Mouse (Mus musculus) right cerebral cortex, postnatal 36 days (tissue): ENCODE measurements at regions not wholly inside any gene's neighbourhood (a gene's known extent, or its start where the extent isn't known, plus 50 kb on each side); places are given as distances from the start of the nearest gene placed in this dataset.

Experiments
- DNase-seq, 2 experiments: peaks; one replicate each; pipeline ENCODE4 v3.0.0; 2022; ENCODE audit warnings: low spot score in 2 of 2, mixed read lengths in 1 of 2

DNA sequence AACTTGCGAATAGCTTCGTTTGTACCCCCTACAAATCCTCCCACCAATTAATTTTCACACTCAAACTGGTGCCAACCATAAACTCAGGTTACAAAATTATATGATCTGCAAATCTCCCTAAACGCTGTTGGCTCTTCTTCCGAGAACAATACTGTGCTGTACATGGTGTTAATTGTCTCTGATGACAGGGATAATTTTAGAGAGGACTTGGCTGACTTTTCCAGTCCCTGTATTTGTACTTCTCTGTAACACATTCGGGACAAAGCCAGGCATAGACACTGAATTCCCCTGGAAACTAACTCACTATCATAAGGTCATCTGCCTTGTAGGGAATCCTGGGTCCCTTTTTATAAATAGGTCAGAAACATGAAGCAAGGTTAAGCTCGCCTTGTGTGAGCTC, 442.4 kb downstream of the Ppargc1a start:
- DNase-seq, result no peak

DNA sequence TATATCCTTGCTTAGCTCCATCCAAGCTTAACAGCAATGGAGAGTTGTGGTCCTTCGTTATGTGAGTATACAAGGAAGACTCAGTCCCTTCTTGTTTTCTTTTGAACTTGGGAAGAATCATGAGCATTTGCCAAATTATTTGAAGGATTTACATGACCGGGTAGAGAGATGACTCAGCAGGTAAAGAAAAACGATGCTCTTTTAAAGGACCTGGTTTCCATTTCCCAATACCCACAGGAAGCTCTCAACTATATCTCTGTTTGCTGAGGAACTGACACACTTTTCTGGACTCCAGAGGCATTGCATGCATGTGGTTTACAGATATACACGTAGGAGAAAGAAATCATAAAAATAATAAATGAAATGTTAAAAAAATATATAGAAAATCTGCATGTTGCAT, 457.5 kb downstream of the Ppargc1a start:
- DNase-seq, result no peak

DNA sequence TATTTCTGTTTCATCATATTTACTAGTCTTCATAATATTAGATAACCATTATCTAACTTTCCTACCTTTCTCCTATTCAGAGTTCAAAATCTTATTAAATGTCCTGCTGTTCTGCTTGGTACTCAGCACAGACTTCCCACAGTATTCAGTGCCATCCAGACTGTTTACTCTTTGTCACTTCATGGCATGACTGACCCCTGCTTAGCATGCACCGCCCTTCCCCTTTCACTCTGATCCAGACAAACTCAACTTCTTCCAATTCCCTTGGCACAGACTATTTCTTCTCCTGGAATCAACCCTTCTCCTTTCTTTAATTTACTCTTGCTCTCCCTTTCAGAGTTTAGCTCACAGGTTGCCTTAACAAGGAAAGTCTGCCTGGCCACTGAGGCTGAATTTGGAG, 458.8 kb downstream of the Ppargc1a start:
- DNase-seq, result no peak

DNA sequence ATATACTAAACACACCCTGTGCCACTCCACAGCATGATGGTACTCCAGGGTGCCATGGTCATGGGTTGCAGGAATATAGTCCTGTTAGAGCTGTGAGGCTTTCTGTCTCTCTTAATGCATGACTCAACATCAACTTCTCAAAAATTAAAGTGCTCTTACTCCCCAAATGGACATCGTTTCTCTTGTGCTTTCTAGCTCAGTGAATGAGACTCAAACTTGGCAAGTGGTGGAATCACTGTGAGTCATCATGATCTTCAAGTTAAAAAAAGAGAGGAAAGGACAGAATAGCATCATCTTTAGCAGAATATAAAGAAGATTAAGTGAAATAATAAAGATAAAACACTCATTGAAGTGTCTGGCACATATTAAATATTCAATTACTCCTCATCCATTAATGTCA, 459.3 kb downstream of the Ppargc1a start:
- DNase-seq, result no peak

DNA sequence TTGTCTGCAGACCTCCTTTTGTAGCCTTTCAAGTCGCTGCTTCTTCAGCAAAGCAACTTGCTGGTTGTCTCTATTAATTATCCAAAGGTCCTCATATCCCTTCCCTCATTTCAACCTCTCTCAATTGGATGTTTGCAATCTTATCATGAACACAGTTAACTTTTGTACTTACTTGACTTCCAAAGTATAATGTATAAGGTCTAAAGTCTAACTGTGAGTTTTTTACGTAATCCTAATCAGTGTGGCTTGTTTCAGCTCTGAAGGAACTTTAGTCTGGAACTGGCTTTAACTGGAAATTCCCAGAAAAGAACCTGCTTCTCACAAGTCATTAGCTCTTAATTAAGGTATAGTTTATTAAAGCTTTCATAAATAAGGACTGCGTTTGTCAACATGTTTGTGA, 467.6 kb downstream of the Ppargc1a start:
- DNase-seq, result no peak

GRCm38 (mm10) chr5:51072674-51073468, 494.7 kb downstream of the Ppargc1a start:
- DNase-seq, result no peak

DNA sequence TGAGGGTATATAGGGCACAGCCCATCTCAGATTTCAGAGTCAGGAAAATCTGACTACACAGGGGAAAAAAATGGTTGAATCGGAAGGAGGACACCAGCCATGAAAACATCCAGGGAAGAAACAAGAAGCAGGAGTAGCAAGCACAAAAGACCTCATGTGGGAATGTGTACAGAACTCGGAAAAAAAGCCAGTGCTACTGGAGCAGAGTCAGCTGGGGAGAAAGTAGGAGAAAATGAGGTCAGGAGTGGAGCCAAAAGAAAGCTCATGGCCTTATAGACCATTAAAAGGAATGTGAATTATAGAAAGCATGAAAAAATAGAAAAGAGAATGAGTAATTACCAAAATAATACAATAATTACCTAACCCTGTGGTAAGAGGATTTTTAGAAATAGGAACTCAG, 495.4 kb downstream of the Ppargc1a start:
- no peak for DNase-seq

GRCm38 (mm10) chr5:51069668-51070067, 497.9 kb downstream of the Ppargc1a start:
- no peak for DNase-seq

- no peak for DNase-seq
These were observed 521.7 kb downstream of the Ppargc1a start for GRCm38 (mm10) chr5:51045872-51046271.

DNA sequence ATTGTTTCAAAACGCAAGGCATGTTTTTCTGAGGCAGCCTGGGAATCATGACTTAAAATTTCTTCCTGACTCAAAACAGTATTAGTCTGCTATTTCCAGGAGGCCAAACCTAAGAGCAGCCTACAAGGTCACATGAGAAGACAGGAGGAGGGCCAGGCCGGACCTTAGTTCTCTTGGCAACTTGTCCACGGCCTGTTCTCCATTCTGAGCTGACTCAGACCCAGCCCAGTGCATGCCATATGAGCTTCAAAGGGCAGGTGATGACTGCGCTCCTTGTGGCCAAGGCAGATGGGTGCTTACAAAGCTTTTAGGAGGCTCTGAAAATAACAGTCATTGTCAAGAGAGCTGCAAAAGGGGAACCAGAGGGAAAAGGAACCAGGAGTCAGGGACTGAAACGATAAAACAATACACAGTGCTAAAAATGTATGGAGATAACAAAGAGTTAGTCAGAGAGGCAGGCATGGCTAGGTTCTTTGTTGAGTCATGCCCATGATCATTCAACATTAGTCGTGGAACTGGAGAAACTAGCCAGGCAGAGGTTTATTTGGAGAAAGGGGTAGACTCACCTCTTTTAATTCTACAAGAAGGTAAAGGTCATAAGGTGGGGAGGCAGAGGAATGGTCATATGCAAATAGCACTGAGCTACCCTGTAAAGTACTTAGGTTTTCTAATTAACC, 525.8 kb downstream of the Ppargc1a start:
- DNase-seq, result no peak

DNA sequence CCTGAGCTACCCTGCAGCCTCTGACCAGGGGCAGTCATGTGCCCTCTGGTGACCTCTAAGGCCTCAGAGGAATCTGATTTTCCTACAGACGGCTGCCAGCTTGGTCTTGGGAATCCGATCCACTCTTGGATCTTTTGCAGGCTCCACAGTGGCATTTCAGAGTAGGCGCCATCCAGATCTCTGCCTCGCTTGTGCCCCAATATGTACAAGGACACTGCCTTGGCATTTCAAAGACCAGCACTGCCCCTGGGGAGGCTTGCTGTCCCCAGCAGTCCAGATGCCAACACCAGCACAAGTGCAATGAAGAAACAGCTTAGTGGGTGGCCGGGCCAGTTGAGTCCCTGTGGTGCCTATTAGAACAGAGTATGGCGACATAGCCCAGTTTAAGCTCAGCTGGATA, 526.6 kb downstream of the Ppargc1a start:
- no peak for DNase-seq

- no peak for DNase-seq
These were observed 527.1 kb downstream of the Ppargc1a start for GRCm38 (mm10) chr5:51040463-51040862.

- no peak for DNase-seq
These were observed 527.8 kb downstream of the Ppargc1a start for GRCm38 (mm10) chr5:51039713-51040178.

- DNase-seq, result no peak
These were observed 531.0 kb downstream of the Ppargc1a start for GRCm38 (mm10) chr5:51036450-51036990.

- no peak for DNase-seq
These were observed 538.6 kb downstream of the Ppargc1a start for GRCm38 (mm10) chr5:51028966-51029365.

- no peak for DNase-seq
These were observed 576.5 kb downstream of the Ppargc1a start for GRCm38 (mm10) chr5:50990822-50991537.
